Mouse (Mus musculus): ENCODE measurements around the gene Elp4.

Gene Elp4

GRCm38 (mm10) chr2:105683771-105684410, 220.5 kb downstream of the Elp4 start:
- DNase-seq (ENCODE audit: low read depth, low spot score) = no peak

- peak; percentile 68 for DNase-seq (ENCODE audit: low read depth, low spot score)
These were observed 221.6 kb downstream of the Elp4 start for GRCm38 (mm10) chr2:105682634-105683351.

- DNase-seq (ENCODE audit: low read depth, low spot score) = peak; percentile 78
These were observed 222.3 kb downstream of the Elp4 start for GRCm38 (mm10) chr2:105682011-105682501.

- no peak for DNase-seq (ENCODE audit: low read depth, low spot score)
These were observed 223.2 kb downstream of the Elp4 start for GRCm38 (mm10) chr2:105680999-105681710.

GRCm38 (mm10) chr2:105680146-105680998, 224.0 kb downstream of the Elp4 start:
- peak; percentile 39 for DNase-seq (ENCODE audit: low read depth, low spot score)

- no peak for DNase-seq (ENCODE audit: low read depth, low spot score)
These were observed 225.0 kb downstream of the Elp4 start for GRCm38 (mm10) chr2:105679331-105679730.

- no peak for DNase-seq (ENCODE audit: low read depth, low spot score)
These were observed 225.5 kb downstream of the Elp4 start for GRCm38 (mm10) chr2:105678880-105679321.

- no peak for DNase-seq (ENCODE audit: low read depth, low spot score)
These were observed 226.1 kb downstream of the Elp4 start for GRCm38 (mm10) chr2:105678306-105678705.

- DNase-seq (ENCODE audit: low read depth, low spot score) = no peak
These were observed 226.8 kb downstream of the Elp4 start for GRCm38 (mm10) chr2:105677434-105678105.

- no peak for DNase-seq (ENCODE audit: low read depth, low spot score)
These were observed 227.4 kb downstream of the Elp4 start for GRCm38 (mm10) chr2:105676909-105677433.

- peak; percentile 67 for DNase-seq (ENCODE audit: low read depth, low spot score)
These were observed 228.1 kb downstream of the Elp4 start for GRCm38 (mm10) chr2:105676080-105676908.

- no peak for DNase-seq (ENCODE audit: low read depth, low spot score)
These were observed 228.7 kb downstream of the Elp4 start for GRCm38 (mm10) chr2:105675730-105676079.

GRCm38 (mm10) chr2:105674875-105675729, 229.3 kb downstream of the Elp4 start:
- DNase-seq (ENCODE audit: low read depth, low spot score) = peak; percentile 97

- peak; percentile 73 for DNase-seq (ENCODE audit: low read depth, low spot score)
These were observed 230.1 kb downstream of the Elp4 start for GRCm38 (mm10) chr2:105674061-105674874.

GRCm38 (mm10) chr2:105673631-105674060, 230.7 kb downstream of the Elp4 start:
- DNase-seq (ENCODE audit: low read depth, low spot score) = peak; percentile 85

- DNase-seq (ENCODE audit: low read depth, low spot score) = no peak
These were observed 231.3 kb downstream of the Elp4 start for GRCm38 (mm10) chr2:105673054-105673453.

- peak; percentile 73 for DNase-seq (ENCODE audit: low read depth, low spot score)
These were observed 231.8 kb downstream of the Elp4 start for GRCm38 (mm10) chr2:105672596-105672960.

All from brain, adult 2 months (tissue).